Mouse (Mus musculus) neural tube, embryonic 10.5 days (tissue): Measurements from ENCODE around the gene Olfr826.
"Not testable (repeated sequence)": the region's sequence is repeated elsewhere in the genome, so short reads cannot be mapped to it uniquely, and the experiment has no call there.

Experiments used
- DNase-seq: peaks from one replicate; pipeline ENCODE4 v3.0.0-alpha.2; 2017; ENCODE audit warnings: low spot score; ENCODE audit errors: extremely low spot score

The Olfr826 gene

GRCm38 (mm10) chr10:130184086-130184485 lies at the start of gene Olfr826:
TSS of gene Olfr826 (minus strand) at chr10:130184186.
- no peak for DNase-seq

GRCm38 (mm10) chr10:130232117-130232516 lies 48.1 kb upstream of the Olfr826 start:
- no peak for DNase-seq

GRCm38 (mm10) chr10:130229584-130229983 lies 45.6 kb upstream of the Olfr826 start:
- DNase-seq: no peak

GRCm38 (mm10) chr10:130228246-130228645 lies 44.3 kb upstream of the Olfr826 start:
- DNase-seq: peak; percentile 42

- no peak for DNase-seq
Measured at GRCm38 (mm10) chr10:130225034-130225433, 41.0 kb upstream of the Olfr826 start.

- DNase-seq: no peak
Measured at GRCm38 (mm10) chr10:130214303-130214702, 30.3 kb upstream of the Olfr826 start, which contains the start of gene Olfr827. TSS of gene Olfr827 (minus strand) at chr10:130214403.

GRCm38 (mm10) chr10:130166666-130167065 lies 17.3 kb downstream of the Olfr826 start, which contains the start of gene Olfr825:
TSS of gene Olfr825 (minus strand) at chr10:130166766.
- no peak for DNase-seq

GRCm38 (mm10) chr10:130165196-130165595 lies 18.8 kb downstream of the Olfr826 start:
- DNase-seq: no peak

- no peak for DNase-seq
Measured at GRCm38 (mm10) chr10:130144121-130144520, 39.9 kb downstream of the Olfr826 start.

- DNase-seq: not testable (repeated sequence)
Measured at GRCm38 (mm10) chr10:130142481-130142880, 41.5 kb downstream of the Olfr826 start.

GRCm38 (mm10) chr10:130134811-130135210 lies 49.2 kb downstream of the Olfr826 start:
- no peak for DNase-seq

- DNase-seq: not testable (repeated sequence)
Measured at GRCm38 (mm10) chr10:130129900-130130299, 54.1 kb downstream of the Olfr826 start, which contains the start of gene Olfr824. TSS of gene Olfr824 (minus strand) at chr10:130130000.
